Mouse (Mus musculus): ENCODE results near the gene Rdh19. TPM values are rescaled to one million over a fixed set of nuclear protein-coding genes. Genes with fewer than 3 reads are reported as not detected.
"Not testable (repeated sequence)": the region's sequence is repeated elsewhere in the genome, so short reads cannot be mapped to it uniquely, and the experiment has no call there.

Gene Rdh19
- total RNA-seq, 4 experiments from 2014 or later, result not detected

- DNase-seq (ENCODE audit: low spot score in 2 of 2), result no peak
These were observed 29.5 kb downstream of the Rdh19 start for GRCm38 (mm10) chr10:127879155-127879688.

- DNase-seq (ENCODE audit: low spot score in 2 of 2), result no peak
These were observed 31.3 kb downstream of the Rdh19 start for GRCm38 (mm10) chr10:127881041-127881440.

- DNase-seq (ENCODE audit: low spot score in 2 of 2), result no peak
These were observed 36.8 kb downstream of the Rdh19 start for GRCm38 (mm10) chr10:127886551-127886950.

GRCm38 (mm10) chr10:127886971-127887370 lies 37.2 kb downstream of the Rdh19 start:
- DNase-seq (ENCODE audit: low spot score in 2 of 2), result no peak

- DNase-seq (ENCODE audit: low spot score in 2 of 2), result no peak
These were observed 38.9 kb downstream of the Rdh19 start, which contains the start of gene Rdh7 for GRCm38 (mm10) chr10:127888605-127889004. TSS of gene Rdh7 (minus strand) at chr10:127888817.

GRCm38 (mm10) chr10:127891481-127891880 lies 41.8 kb downstream of the Rdh19 start:
- no peak for DNase-seq (ENCODE audit: low spot score in 2 of 2)

- DNase-seq (ENCODE audit: low spot score in 2 of 2), result not testable (repeated sequence)
These were observed 43.7 kb downstream of the Rdh19 start for GRCm38 (mm10) chr10:127893163-127894022.

- DNase-seq (ENCODE audit: low spot score in 2 of 2), result no peak
These were observed 47.0 kb downstream of the Rdh19 start for GRCm38 (mm10) chr10:127896705-127897104.

- DNase-seq (ENCODE audit: low spot score in 2 of 2), result no peak
These were observed 47.8 kb downstream of the Rdh19 start for GRCm38 (mm10) chr10:127897506-127897905.

GRCm38 (mm10) chr10:127898218-127898617 lies 48.5 kb downstream of the Rdh19 start, which contains the start of gene Sdr9c7:
TSS of gene Sdr9c7 (plus strand) at chr10:127898518.
- no peak for DNase-seq (ENCODE audit: low spot score in 2 of 2)

GRCm38 (mm10) chr10:127899783-127900182 lies 50.1 kb downstream of the Rdh19 start:
- DNase-seq (ENCODE audit: low spot score in 2 of 2), result no peak

- no peak for DNase-seq (ENCODE audit: low spot score in 2 of 2)
These were observed 52.0 kb downstream of the Rdh19 start for GRCm38 (mm10) chr10:127901751-127902150.

GRCm38 (mm10) chr10:127903116-127903515 lies 53.4 kb downstream of the Rdh19 start:
- no peak for DNase-seq (ENCODE audit: low spot score in 2 of 2)

GRCm38 (mm10) chr10:127904718-127905446 lies 55.2 kb downstream of the Rdh19 start:
- DNase-seq (ENCODE audit: low spot score in 2 of 2), result no peak

- DNase-seq (ENCODE audit: low spot score in 2 of 2), result no peak
These were observed 56.4 kb downstream of the Rdh19 start for GRCm38 (mm10) chr10:127906138-127906537.

- DNase-seq (ENCODE audit: low spot score in 2 of 2), result no peak
These were observed 57.7 kb downstream of the Rdh19 start for GRCm38 (mm10) chr10:127907386-127907951.

Other genes with a start within 250 kb of the Rdh19 start
- 10 to 100 TPM; 25.5 to 45.5 (median 36.3) TPM for gene Lrp1, start 228.8 kb upstream of the Rdh19 start, total RNA-seq (2022)
- 10 to 100 TPM; 14.1 to 15.3 (median 14.2) TPM for gene Stat6, start 206.9 kb upstream of the Rdh19 start, total RNA-seq (2022)
- gene Nemp1, start 183.0 kb upstream of the Rdh19 start, total RNA-seq (2022), result 1 to 10 TPM; 2.0 to 2.6 (median 2.3) TPM
- 1 to 10 TPM; 2.1 to 3.6 (median 2.8) TPM for gene Nab2, start 181.4 kb upstream of the Rdh19 start, total RNA-seq (2022)
- gene Myo1a, start 144.8 kb upstream of the Rdh19 start, total RNA-seq (2022), result not detected
- gene Tac2, start 125.5 kb upstream of the Rdh19 start, total RNA-seq (2022), result not detected
- 1 to 10 TPM; 6.0 to 8.1 (median 6.4) TPM for gene Zbtb39, start 110.4 kb upstream of the Rdh19 start, total RNA-seq (2022)
- under 1 TPM; 0.34 to 0.48 (median 0.42) TPM for gene Gpr182, start 98.2 kb upstream of the Rdh19 start, total RNA-seq (2022)
- gene Rdh1, start 90.2 kb upstream of the Rdh19 start, total RNA-seq (2022), result under 1 TPM in 1 of 4 experiments, not detected in 3; 0.11 TPM
- under 1 TPM in 2 of 4 experiments, not detected in 2; 0.48 to 0.75 TPM for gene Rdh16f1, start 90.1 kb upstream of the Rdh19 start, total RNA-seq (2022)
- gene Rdh9, start 73.5 kb upstream of the Rdh19 start, total RNA-seq (2022), result under 1 TPM in 3 of 4 experiments, not detected in 1; 0.12 to 0.58 (median 0.56) TPM
- gene Rdh16, start 48.8 kb upstream of the Rdh19 start, total RNA-seq (2022), result under 1 TPM in 1 of 4 experiments, not detected in 3; 0.11 TPM
- gene Rdh16f2, start 16.5 kb downstream of the Rdh19 start, total RNA-seq (2022), result not detected
- gene Rdh7, start 38.9 kb downstream of the Rdh19 start, total RNA-seq (2022), result under 1 TPM in 1 of 4 experiments, not detected in 3; 0.40 TPM
- gene Sdr9c7, start 48.6 kb downstream of the Rdh19 start, total RNA-seq (2022), result not detected
- not detected for gene Hsd17b6, start 157.7 kb downstream of the Rdh19 start, total RNA-seq (2022)
- gene Prim1, start 165.2 kb downstream of the Rdh19 start, total RNA-seq (2022), result 1 to 10 TPM in 1 of 4 experiments, under 1 TPM in 3; 0.40 to 1.0 (median 0.45) TPM
- gene Naca, start 185.6 kb downstream of the Rdh19 start, total RNA-seq (2022), result 100 to 1,000 TPM; 367 to 418 (median 380) TPM
- 10 to 100 TPM; 70.5 to 81.9 (median 74.5) TPM for gene Ptges3, start 209.0 kb downstream of the Rdh19 start, total RNA-seq (2022)
- gene Atp5b, start 233.3 kb downstream of the Rdh19 start, total RNA-seq (2022), result 1,000 to 10,000 TPM; 3,262 to 3,916 (median 3,403) TPM
- gene Baz2a, start 241.6 kb downstream of the Rdh19 start, total RNA-seq (2022), result 10 to 100 TPM; 11.3 to 13.9 (median 12.6) TPM